Mouse (Mus musculus) limb, embryonic 13.5 days (tissue): ENCODE data around the gene Zyg11b. TPM values are rescaled to one million over a fixed set of nuclear protein-coding genes. Genes with fewer than 3 reads are reported as not detected.

Experiments
- ATAC-seq: fragments of 200-750 bp; cut with Nextera tagmentation; 2 replicates; pipeline ENCODE4 v1.8.0; 2017; ENCODE audit warnings: low read depth, moderate number of reproducible peaks, moderate TSS enrichment; ENCODE audit not compliant: low FRiP score
- H3K27ac ChIP-seq: fragments of 300-500 bp; sonication (generic); 2 replicates; pipeline ENCODE4 v1.5.1; 2015; ENCODE audit warnings: inconsistent platforms, mild to moderate bottlenecking, moderate library complexity
- H3K27me3 ChIP-seq: fragments of 300-500 bp; sonication (generic); 2 replicates; pipeline ENCODE4 v1.6.1; 2015; ENCODE audit warnings: mild to moderate bottlenecking, inconsistent platforms
- H3K36me3 ChIP-seq: fragments of 300-500 bp; sonication (generic); 2 replicates; pipeline ENCODE4 v1.6.1; 2015; ENCODE audit warnings: inconsistent platforms, mild to moderate bottlenecking, moderate library complexity
- H3K4me1 ChIP-seq: fragments of 300-500 bp; sonication (generic); 2 replicates; pipeline ENCODE4 v1.6.1; 2015; ENCODE audit warnings: inconsistent platforms
- H3K4me2 ChIP-seq: fragments of 300-500 bp; sonication (generic); replicated peaks from 2 replicates; pipeline ENCODE4 v1.6.1; 2015; ENCODE audit warnings: inconsistent platforms, mild to moderate bottlenecking, moderate library complexity
- H3K4me3 ChIP-seq: fragments of 300-500 bp; sonication (generic); 2 replicates; pipeline ENCODE4 v1.5.1; 2015; ENCODE audit warnings: moderate library complexity, mild to moderate bottlenecking, inconsistent platforms
- H3K9ac ChIP-seq: fragments of 300-500 bp; sonication (generic); 2 replicates; pipeline ENCODE4 v1.6.1; 2015; ENCODE audit warnings: mild to moderate bottlenecking, inconsistent platforms
- H3K9me3 ChIP-seq: fragments of 300-500 bp; sonication (generic); 2 replicates; pipeline ENCODE4 v1.6.1; 2016; ENCODE audit warnings: inconsistent platforms
- WGBS: fragments of 180-500 bp; shearing (Covaris S2); methylation state at CpG from one replicate; pipeline ENCODE4 v1.1.7; 2015; 5-methylcytosine and 5-hydroxymethylcytosine counted together
- polyA plus RNA-seq: library from polyadenylated mRNA; unstranded; fragments of >200 nt; fragmentation: Nextera tagmentation; extraction: Ambion mirVana; gene quantifications from 2 replicates; pipeline ENCODE4 v1.2.1, GENCODE M21; 2015

Zyg11b gene
- 12.2 and 14.5 TPM in 2 replicates for polyA plus RNA-seq

GRCm38 (mm10) chr4:108300670-108301373, at the start of gene Zyg11b:
TSS of gene Zyg11b (minus strand) at chr4:108301096.
- peak; percentile 97 for ATAC-seq
- Histone ChIP-seq H3K9me3 (no peaks in the 10 kb centered on the region), H3K4me2 (peak within 1 kb of the TSS; percentile 85), H3K27ac (peak within 1 kb of the TSS; percentile 79; the same call in 1 of the 2 replicates), H3K9ac (peak within 1 kb of the TSS; percentile 95), H3K4me1 (peaks cover 22% of the 10 kb centered on the region), H3K36me3 (peaks cover 2% of the 10 kb centered on the region; the same call in 1 of the 2 replicates), H3K4me3 (peak within 1 kb of the TSS; percentile 82), H3K27me3 (no peaks in the 10 kb centered on the region)
- WGBS, result under 1% methylated on average over 56 of the region's 58 CpGs

DNA sequence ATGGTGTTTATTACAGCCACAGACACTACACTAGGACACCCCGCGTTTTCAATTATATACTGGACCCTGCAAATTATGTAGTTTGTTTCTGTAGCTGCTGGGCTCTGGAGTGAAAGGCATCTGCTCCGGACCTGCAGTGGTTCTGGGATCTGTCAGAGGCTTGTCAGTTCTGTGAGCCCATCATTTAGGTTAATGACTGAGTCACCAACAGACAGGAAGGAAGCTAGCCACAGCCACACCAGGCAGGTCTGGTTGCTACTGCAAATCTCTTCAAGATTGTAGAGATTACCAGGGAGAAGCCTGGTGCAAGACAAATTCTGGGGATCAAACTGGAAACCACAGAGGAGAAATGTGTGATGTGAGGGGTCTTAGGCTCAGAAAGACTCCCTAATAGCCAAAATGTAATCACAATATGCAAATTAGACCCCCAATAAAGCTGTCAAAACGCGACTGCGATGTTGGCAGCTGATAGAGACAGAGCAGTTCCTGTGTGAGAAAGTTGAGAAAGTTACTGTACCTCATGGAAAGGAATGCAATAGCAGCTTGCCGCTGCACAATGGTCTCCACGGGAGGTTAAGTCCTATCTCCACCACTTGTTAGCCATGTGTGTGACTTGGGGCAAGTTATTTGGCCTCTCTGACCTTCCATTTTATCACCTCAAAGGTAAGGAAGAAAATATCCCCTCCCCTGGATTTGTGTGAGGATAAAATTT, 49.1 kb upstream of the Zyg11b start:
- Histone ChIP-seq H3K36me3 (no peaks in the 10 kb centered on the region), H3K27me3 (no peaks in the 10 kb centered on the region), H3K27ac (peak overlapping the region; percentile 92), H3K4me3 (no peak overlapping the region), H3K4me2 (peak overlapping the region; percentile 35), H3K4me1 (peaks cover 61% of the 10 kb centered on the region), H3K9me3 (no peaks in the 10 kb centered on the region), H3K9ac (peak overlapping the region; percentile 19; the same call in 1 of the 2 replicates)
- no peak for ATAC-seq
- 5% methylated on average over 8 of the region's 8 CpGs for WGBS

GRCm38 (mm10) chr4:108349064-108349463, 48.2 kb upstream of the Zyg11b start:
- Histone ChIP-seq H3K9me3 (no peaks in the 10 kb centered on the region), H3K36me3 (no peaks in the 10 kb centered on the region), H3K27me3 (no peaks in the 10 kb centered on the region), H3K27ac (peak overlapping the region; percentile 92), H3K9ac (no peak overlapping the region), H3K4me1 (peaks cover 63% of the 10 kb centered on the region), H3K4me3 (no peak overlapping the region), H3K4me2 (no peak overlapping the region)
- ATAC-seq, result no peak
- WGBS, result 53% methylated on average over 3 of the region's 3 CpGs

GRCm38 (mm10) chr4:108348256-108348875, 47.5 kb upstream of the Zyg11b start:
- Histone ChIP-seq H3K4me3 (no peak overlapping the region), H3K4me2 (no peak overlapping the region; the same call in 1 of the 2 replicates), H3K4me1 (peaks cover 64% of the 10 kb centered on the region), H3K36me3 (no peaks in the 10 kb centered on the region), H3K9ac (peak overlapping the region; percentile 31; the same call in 1 of the 2 replicates), H3K27ac (peak overlapping the region; percentile 92), H3K27me3 (no peaks in the 10 kb centered on the region), H3K9me3 (no peaks in the 10 kb centered on the region)
- ATAC-seq, result no peak
- 11% methylated on average over 5 of the region's 5 CpGs for WGBS

- no peak overlapping the region; the same call in 1 of the 2 replicates for H3K27ac ChIP-seq
- H3K9ac ChIP-seq, result no peak overlapping the region
- H3K4me2 ChIP-seq, result no peak overlapping the region
- no peak overlapping the region for H3K4me3 ChIP-seq
- no peaks in the 10 kb centered on the region for H3K27me3 ChIP-seq
- H3K9me3 ChIP-seq, result no peaks in the 10 kb centered on the region
- ATAC-seq, result no peak
- WGBS, result 86% methylated on average over 5 of the region's 5 CpGs
- H3K4me1 ChIP-seq, result peaks cover 64% of the 10 kb centered on the region
- H3K36me3 ChIP-seq, result no peaks in the 10 kb centered on the region
These were observed 46.2 kb upstream of the Zyg11b start for GRCm38 (mm10) chr4:108347111-108347510.

DNA sequence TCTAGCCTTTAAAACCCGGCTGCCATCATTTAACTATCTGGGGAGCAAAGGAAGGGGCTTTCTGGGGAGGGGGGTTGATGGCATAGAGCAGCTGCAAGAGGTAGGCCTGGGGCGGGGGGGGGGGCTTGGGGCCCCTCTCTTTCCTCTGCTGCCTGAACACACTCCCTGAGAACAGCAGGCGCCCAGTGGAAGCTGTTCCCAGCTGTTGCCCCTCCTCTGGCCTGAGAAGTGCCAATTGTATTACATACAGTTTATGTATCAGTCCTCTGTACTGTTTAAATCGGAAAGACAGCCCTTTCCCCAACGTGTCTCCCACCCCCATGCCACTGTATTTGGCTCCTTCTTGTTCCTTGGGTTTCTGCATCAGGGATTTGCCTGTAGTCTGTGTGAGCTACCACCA, 44.9 kb upstream of the Zyg11b start:
- Histone ChIP-seq H3K4me2 (no peak overlapping the region), H3K27ac (peak overlapping the region; percentile 85), H3K9ac (no peak overlapping the region), H3K4me1 (peaks cover 59% of the 10 kb centered on the region), H3K36me3 (no peaks in the 10 kb centered on the region), H3K9me3 (no peaks in the 10 kb centered on the region), H3K4me3 (no peak overlapping the region), H3K27me3 (no peaks in the 10 kb centered on the region)
- peak; percentile 45; the same call in 1 of the 2 replicates for ATAC-seq
- 14% methylated on average over 5 of the region's 5 CpGs for WGBS

- peak; percentile 73 for ATAC-seq
- Histone ChIP-seq H3K9ac (no peak overlapping the region), H3K4me2 (no peak overlapping the region), H3K4me1 (peaks cover 47% of the 10 kb centered on the region), H3K27ac (peak overlapping the region; percentile 85), H3K9me3 (no peaks in the 10 kb centered on the region), H3K4me3 (no peak overlapping the region), H3K36me3 (peaks cover 6% of the 10 kb centered on the region; the same call in 1 of the 2 replicates), H3K27me3 (no peaks in the 10 kb centered on the region)
- 5% methylated on average over 7 of the region's 7 CpGs for WGBS
These were observed 43.8 kb upstream of the Zyg11b start for GRCm38 (mm10) chr4:108344631-108345083.

DNA sequence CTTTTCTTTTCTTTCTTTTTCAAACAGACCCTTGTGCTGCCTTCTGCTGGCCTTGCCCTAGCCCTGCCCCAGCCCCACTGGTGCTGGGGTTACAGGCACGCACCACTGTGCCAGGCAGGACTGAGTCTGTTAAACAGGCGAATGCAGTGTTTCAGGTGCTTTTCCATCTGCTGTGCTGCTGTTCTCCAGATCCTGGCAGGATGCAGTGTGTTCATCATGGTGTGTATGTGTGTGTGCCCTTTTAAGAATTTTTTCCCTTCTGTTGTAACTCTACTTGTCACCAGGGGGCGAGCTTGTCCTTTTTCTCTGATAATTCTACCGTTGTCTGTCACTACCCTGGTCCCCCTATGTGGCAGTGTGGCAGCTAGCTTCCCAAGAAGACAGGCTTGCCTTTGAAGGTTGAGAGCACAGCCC, 38.4 kb upstream of the Zyg11b start:
- peaks cover 53% of the 10 kb centered on the region for H3K36me3 ChIP-seq
- ATAC-seq, result peak; percentile 62

DNA sequence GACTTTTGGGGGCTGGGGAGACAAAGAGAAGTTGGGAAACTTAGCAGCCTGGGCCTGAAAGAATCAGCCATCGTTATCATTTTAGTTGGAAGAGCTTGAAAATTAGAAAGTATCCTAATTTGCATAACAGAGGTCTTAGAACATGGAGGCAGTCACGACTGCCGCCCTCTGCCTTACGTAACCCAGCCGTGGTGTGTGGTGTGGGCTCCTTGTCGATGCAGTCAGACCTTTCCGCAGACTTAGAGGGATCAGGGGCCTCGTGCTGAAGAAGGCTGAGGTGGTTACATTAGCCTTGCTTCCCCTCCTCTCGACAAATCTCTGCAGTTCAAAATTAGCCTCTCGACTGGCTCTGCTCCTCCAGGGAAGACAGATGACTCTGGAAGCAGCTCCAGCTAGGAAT, 37.9 kb upstream of the Zyg11b start:
- H3K4me3 ChIP-seq, result no peak overlapping the region
- WGBS, result 74% methylated on average over 10 of the region's 10 CpGs
- H3K4me1 ChIP-seq, result no peaks in the 10 kb centered on the region
- H3K4me2 ChIP-seq, result no peak overlapping the region
- no peaks in the 10 kb centered on the region for H3K27me3 ChIP-seq
- no peak for ATAC-seq
- H3K9me3 ChIP-seq, result no peaks in the 10 kb centered on the region
- no peak overlapping the region for H3K9ac ChIP-seq
- H3K27ac ChIP-seq, result no peak overlapping the region
- peaks cover 57% of the 10 kb centered on the region for H3K36me3 ChIP-seq

More for the DNA sequence above, 38.4 kb upstream of the Zyg11b start:
- no peak overlapping the region for H3K4me3 ChIP-seq
- 15% methylated on average over 4 of the region's 4 CpGs for WGBS
- H3K27ac ChIP-seq, result no peak overlapping the region
- H3K4me1 ChIP-seq, result peaks cover 4% of the 10 kb centered on the region; the same call in 1 of the 2 replicates
- no peaks in the 10 kb centered on the region for H3K27me3 ChIP-seq
- H3K9me3 ChIP-seq, result no peaks in the 10 kb centered on the region
- H3K4me2 ChIP-seq, result no peak overlapping the region
- no peak overlapping the region for H3K9ac ChIP-seq

DNA sequence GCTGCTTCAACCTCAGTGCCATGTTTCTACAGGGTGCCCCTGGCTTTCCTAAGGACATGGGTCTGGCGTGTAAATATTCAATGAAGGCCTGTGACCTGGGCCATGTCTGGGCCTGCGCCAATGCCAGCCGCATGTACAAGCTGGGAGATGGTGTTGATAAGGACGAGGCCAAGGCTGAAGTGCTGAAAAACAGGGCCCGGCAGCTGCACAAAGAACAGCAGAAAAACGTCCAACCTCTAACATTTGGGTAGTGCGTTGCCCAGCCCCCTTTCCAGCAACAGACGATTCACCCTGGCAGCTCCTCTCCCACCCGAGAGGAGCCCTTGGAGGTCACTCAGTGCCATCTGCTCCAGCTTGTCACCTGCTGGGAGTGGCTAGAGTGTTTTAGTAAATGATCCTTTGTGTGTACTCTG, 37.4 kb upstream of the Zyg11b start:
- WGBS, result 76% methylated on average over 9 of the region's 9 CpGs
- Histone ChIP-seq H3K4me2 (no peak overlapping the region), H3K27me3 (no peaks in the 10 kb centered on the region), H3K36me3 (peaks cover 61% of the 10 kb centered on the region), H3K4me1 (no peaks in the 10 kb centered on the region), H3K9ac (no peak overlapping the region), H3K27ac (no peak overlapping the region), H3K4me3 (no peak overlapping the region), H3K9me3 (no peaks in the 10 kb centered on the region)
- ATAC-seq, result no peak

- 72% methylated on average over 3 of the region's 3 CpGs for WGBS
- no peak for ATAC-seq
- Histone ChIP-seq H3K27ac (no peak overlapping the region), H3K4me1 (no peaks in the 10 kb centered on the region), H3K4me3 (no peak overlapping the region), H3K9ac (no peak overlapping the region), H3K9me3 (no peaks in the 10 kb centered on the region), H3K4me2 (no peak overlapping the region), H3K27me3 (no peaks in the 10 kb centered on the region), H3K36me3 (peaks cover 66% of the 10 kb centered on the region)
These were observed 36.9 kb upstream of the Zyg11b start for GRCm38 (mm10) chr4:108337817-108338216.

GRCm38 (mm10) chr4:108336765-108337164, 35.9 kb upstream of the Zyg11b start:
- H3K4me2 ChIP-seq, result no peak overlapping the region
- H3K27ac ChIP-seq, result no peak overlapping the region
- WGBS, result 68% methylated on average over 2 of the region's 2 CpGs
- no peak overlapping the region for H3K9ac ChIP-seq
- no peaks in the 10 kb centered on the region for H3K9me3 ChIP-seq
- H3K27me3 ChIP-seq, result no peaks in the 10 kb centered on the region
- no peaks in the 10 kb centered on the region for H3K4me1 ChIP-seq
- H3K36me3 ChIP-seq, result peaks cover 76% of the 10 kb centered on the region
- H3K4me3 ChIP-seq, result no peak overlapping the region
- ATAC-seq, result no peak
